ENCODE assay signal across 21 mouse cellular contexts in genomic region chr2:55517297-55517696, GRCm38 (mm10).
DNase-seq lines count a peak whose midpoint lies in the region; TF ChIP-seq lines count a peak whose summit lies in the region.
"Had no signal": no experiment of that assay in that cellular context is flagged by ENCODE, and none has a peak within 500 bp of the region (broad histone marks: within the 10 kb centered on the region; RNA-seq: fewer than 3 reads in every experiment).

No protein-coding gene starts in this region.

- H3K36me3 ChIP-seq in C2C12 (ENCODE audit: control insufficient read depth, insufficient read depth) (no peaks in the 10 kb centered on the region), myocyte (ENCODE audit: control insufficient read depth, insufficient read depth) (no peaks in the 10 kb centered on the region)
- H3K36me3 ChIP-seq: embryonic facial prominence, embryonic 13.5 days; embryonic facial prominence, embryonic 15.5 days; forebrain, embryonic 10.5 days; forebrain, embryonic 12.5 days had no signal

- H3K79me2 ChIP-seq in C2C12 (ENCODE audit: control insufficient read depth, insufficient read depth) (no peaks in the 10 kb centered on the region), myocyte (ENCODE audit: control insufficient read depth, insufficient read depth) (no peaks in the 10 kb centered on the region)

- H3K4me2 ChIP-seq in myocyte (ENCODE audit: low read depth) = peak overlapping the region; percentile 33
- H3K4me2 ChIP-seq: embryonic facial prominence, embryonic 13.5 days; embryonic facial prominence, embryonic 15.5 days; forebrain, embryonic 12.5 days had no signal

- TF ChIP-seq POLR2A in myocyte (IDR thresholded peaks at IDR 0.05; ENCODE audit: insufficient read length, low read depth) = no peak

- no peak overlapping the region for H3ac ChIP-seq in C2C12 (ENCODE audit: control insufficient read depth, insufficient read length, low read depth)
- no peak overlapping the region for H3ac ChIP-seq in myocyte (ENCODE audit: control insufficient read depth, insufficient read length)

- H3K27me3 ChIP-seq in C2C12 (ENCODE audit: control insufficient read depth, insufficient read depth, insufficient read length) (no peaks in the 10 kb centered on the region), myocyte (ENCODE audit: control insufficient read depth, insufficient read depth, insufficient read length) (no peaks in the 10 kb centered on the region)
- H3K27me3 ChIP-seq: embryonic facial prominence, embryonic 13.5 days; embryonic facial prominence, embryonic 15.5 days; forebrain, embryonic 12.5 days had no signal

- H3K79me3 ChIP-seq in C2C12 (ENCODE audit: low read depth) = no peaks in the 10 kb centered on the region

- no peak overlapping the region for H3K4me3 ChIP-seq in C2C12 (ENCODE audit: insufficient read depth, poor library complexity, severe bottlenecking)
- no peak overlapping the region for H3K4me3 ChIP-seq in myocyte
- H3K4me3 ChIP-seq: embryonic facial prominence, embryonic 13.5 days; embryonic facial prominence, embryonic 15.5 days; erythroblast, embryonic 14.5 days; forebrain, embryonic 10.5 days; forebrain, embryonic 12.5 days had no signal

- intact Hi-C loops in heart, postnatal 10 days (cut with DNase I) = no loop called here

- no peak for TF ChIP-seq CTCF in C2C12 (IDR thresholded peaks at IDR 0.05; ENCODE audit: control insufficient read depth, insufficient read depth, insufficient read length)

- DNase-seq in 3T3-L1 (ENCODE audit: low read depth, low spot score) (peak; percentile 65), NIH3T3 (ENCODE audit: low read depth) (peak; percentile 32)
- no peak for DNase-seq in heart, postnatal 10 days
- no peak for DNase-seq in thymus, postnatal 10 days (ENCODE audit: low spot score in 2 of 2)
- no peak for DNase-seq in cerebellum, postnatal 4 days (ENCODE audit: low spot score in 2 of 2)
- DNase-seq: adrenal gland, adult 2 months; adrenal gland, postnatal 10 days; adrenal gland, postnatal 25 days; B cell, adult 2 months; cerebellum, adult 11-12 months; cerebellum, adult 9-10 months; cerebellum, postnatal 10 days; cerebellum, postnatal 25 days; embryo, embryonic 11 days had no signal

TF ChIP-seq in C2C12, 6 proteins besides CTCF, POLR2A, EP300 and RAD21:
- TF ChIP-seq USF1 (IDR thresholded peaks at IDR 0.05; ENCODE audit: low read depth) = no peak
- no peak for TF ChIP-seq CEBPB (IDR thresholded peaks at IDR 0.05; ENCODE audit: low read depth)
- peak; percentile 89 for TF ChIP-seq MYOD1 (IDR thresholded peaks at IDR 0.05; ENCODE audit: control insufficient read depth, insufficient read length, low read depth)
- TF ChIP-seq MAX (IDR thresholded peaks at IDR 0.05) = peak; percentile 29

TF ChIP-seq in myocyte, 11 proteins besides CTCF, POLR2A, EP300 and RAD21:
- no peak for TF ChIP-seq E2F4 (IDR thresholded peaks at IDR 0.05; ENCODE audit: insufficient read depth)
- TF ChIP-seq USF1 (IDR thresholded peaks at IDR 0.05; ENCODE audit: low read depth) = no peak
- peak; percentile 9 to 77 (median 68) for TF ChIP-seq MYOD1 (IDR thresholded peaks at IDR 0.05; ENCODE audit: control insufficient read depth in 1 of 3, insufficient read length in 2 of 3, low read depth in 2 of 3)
- TF ChIP-seq REST (IDR thresholded peaks at IDR 0.05; ENCODE audit: insufficient read depth, insufficient read length) = no peak
- no peak for TF ChIP-seq MAX (IDR thresholded peaks at IDR 0.05; ENCODE audit: low read depth)
- TF ChIP-seq MYOG (IDR thresholded peaks at IDR 0.05; ENCODE audit: control insufficient read depth in 1 of 3, insufficient read depth in 1 of 3, insufficient read length in 2 of 3, low read depth in 2 of 3) = peak in 2 of 3 experiments; percentile 41 to 80
- TF ChIP-seq TCF12 (IDR thresholded peaks at IDR 0.05; ENCODE audit: insufficient read depth, poor library complexity, severe bottlenecking) = no peak
- TF ChIP-seq SRF (IDR thresholded peaks at IDR 0.05; ENCODE audit: control insufficient read depth, insufficient read length, low read depth) = no peak
- TF ChIP-seq POLR2AphosphoS2 (IDR thresholded peaks at IDR 0.05; ENCODE audit: insufficient read length, low read depth) = no peak
TF ChIP-seq in myocyte: peak in this region for 2.

Comparison
In these comparisons a context has a peak if more than half of its experiments do, and no peak if none do; other contexts are left out.
1. DNase-seq: peak in 3T3-L1 (single experiment) and NIH3T3 (single experiment); none in heart, postnatal 10 days (0 of 2), thymus, postnatal 10 days (0 of 2) and cerebellum, postnatal 4 days (0 of 2).